Mouse (Mus musculus) ovary, postnatal 10 days (tissue): ENCODE data around the gene Sat1.
"Not testable (repeated sequence)": the region's sequence is repeated elsewhere in the genome, so short reads cannot be mapped to it uniquely, and the experiment has no call there.

Source experiments
- DNase-seq: peaks from one replicate; pipeline ENCODE4 v3.0.0; 2022; ENCODE audit warnings: low spot score

Gene Sat1

DNA sequence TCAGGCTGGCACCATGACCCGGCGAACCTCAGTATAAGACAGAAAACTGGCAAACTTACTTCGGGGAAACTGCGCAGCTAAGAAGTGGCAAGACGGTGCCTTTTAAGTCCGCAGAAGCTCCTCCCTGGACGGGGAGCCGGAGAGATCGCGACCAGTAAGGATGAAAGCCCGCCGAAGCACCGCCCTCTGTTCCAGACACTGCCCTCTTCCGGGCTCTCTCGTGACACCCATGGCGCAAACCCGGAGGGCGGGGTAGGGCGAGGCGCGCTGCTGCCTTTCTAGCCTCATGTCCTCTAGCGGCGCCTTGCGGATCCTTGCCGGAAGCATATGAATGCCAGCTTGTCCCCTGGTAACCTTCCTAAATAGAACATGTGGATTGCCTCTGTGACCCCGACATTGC is at the start of gene Sat1:
Gene Sat1 (minus strand): TSS at position 179 of the 400 bp plus-strand sequence.
- peak; percentile 42 for DNase-seq

DNA sequence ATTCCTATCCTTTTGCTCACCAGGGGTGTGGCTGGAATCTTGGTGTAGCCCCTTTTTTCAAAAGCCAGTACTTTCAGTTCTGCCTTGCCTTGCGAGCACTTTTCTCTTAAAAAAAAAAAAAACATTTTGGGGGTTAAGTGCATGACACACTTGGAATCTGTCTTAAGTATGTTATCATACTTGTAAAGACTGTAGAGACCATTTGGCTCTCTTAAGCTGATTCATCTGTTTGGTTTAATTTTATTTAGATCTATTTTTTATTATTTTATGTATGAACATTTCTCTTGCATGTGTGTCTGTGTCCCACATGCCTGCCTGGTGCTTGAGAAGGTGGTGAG is 46.6 kb upstream of the Sat1 start:
- no peak for DNase-seq

DNA sequence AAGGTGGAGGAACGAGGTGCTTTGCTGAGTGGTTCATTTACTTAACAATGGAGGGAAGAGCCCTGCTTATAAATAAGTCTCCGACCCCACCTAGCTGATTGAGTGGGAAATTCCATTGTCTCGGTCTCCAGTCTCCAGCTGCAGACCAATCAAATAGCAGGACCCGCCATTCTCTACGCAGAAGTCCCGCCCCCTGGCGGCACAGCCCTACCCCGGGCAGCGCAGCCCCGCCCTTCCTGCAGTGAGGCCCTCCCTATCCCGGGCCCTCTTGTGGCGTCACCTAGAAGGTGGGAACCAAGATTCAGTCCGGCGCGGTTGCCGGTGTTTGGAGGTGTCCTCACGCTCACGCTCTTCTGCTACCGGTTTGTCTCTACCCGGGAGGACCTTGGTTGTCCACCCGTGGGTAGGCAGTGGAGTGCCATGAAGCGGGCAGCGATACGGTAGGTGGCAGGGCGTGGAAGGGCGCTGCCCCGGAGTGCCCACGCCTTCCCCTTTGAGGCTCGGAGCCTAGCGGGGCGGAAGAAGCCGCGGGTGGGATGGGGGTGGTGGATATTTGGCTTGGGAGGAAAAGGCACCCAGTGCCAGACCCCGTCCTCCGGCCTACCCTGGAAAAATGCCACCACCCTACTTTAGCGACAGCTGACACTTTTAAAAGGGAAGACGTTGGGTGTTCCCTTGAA is 46.1 kb upstream of the Sat1 start, which contains the start of gene Acot9:
Gene Acot9 (plus strand): TSS at position 209 of the 680 bp plus-strand sequence.
- peak; percentile 17 for DNase-seq

DNA sequence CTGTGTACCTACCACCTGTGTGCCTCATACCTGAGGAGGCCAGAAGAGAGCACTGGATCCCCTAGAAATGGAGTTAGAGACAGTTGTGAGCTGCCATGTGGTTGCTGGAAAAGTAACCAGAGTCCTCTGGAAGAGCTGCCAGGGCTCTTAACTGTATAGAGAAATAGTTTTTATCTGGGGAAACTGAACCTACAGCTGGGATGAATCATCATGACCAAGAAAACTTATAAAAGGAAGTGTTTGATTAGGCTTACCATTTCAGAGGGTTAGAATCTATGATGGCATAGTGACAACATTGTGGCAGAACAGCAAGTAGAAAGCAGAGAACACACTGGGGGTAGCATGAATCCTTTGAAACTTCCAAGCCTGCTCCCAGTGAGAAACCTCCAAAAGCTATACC is 40.6 kb upstream of the Sat1 start:
- no peak for DNase-seq

DNA sequence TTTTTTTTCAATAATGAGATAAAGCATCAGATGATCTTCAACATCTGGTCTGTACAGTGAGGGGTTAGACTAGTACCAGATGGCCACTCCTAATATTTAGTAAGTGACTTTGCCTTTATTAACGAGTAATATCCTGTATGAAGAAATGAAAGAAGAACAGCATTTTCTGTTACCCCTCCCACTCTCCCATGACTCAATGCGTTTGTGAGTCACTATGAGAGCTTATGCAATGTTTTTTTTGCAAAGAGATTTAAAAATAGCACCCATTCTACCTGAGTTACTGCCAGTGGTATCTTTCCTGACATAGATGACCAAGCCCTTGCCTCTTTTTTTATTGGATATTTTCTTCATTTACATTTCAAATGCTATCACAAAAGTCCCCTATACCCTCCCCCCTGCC is 2.0 kb upstream of the Sat1 start:
- no peak for DNase-seq

DNA sequence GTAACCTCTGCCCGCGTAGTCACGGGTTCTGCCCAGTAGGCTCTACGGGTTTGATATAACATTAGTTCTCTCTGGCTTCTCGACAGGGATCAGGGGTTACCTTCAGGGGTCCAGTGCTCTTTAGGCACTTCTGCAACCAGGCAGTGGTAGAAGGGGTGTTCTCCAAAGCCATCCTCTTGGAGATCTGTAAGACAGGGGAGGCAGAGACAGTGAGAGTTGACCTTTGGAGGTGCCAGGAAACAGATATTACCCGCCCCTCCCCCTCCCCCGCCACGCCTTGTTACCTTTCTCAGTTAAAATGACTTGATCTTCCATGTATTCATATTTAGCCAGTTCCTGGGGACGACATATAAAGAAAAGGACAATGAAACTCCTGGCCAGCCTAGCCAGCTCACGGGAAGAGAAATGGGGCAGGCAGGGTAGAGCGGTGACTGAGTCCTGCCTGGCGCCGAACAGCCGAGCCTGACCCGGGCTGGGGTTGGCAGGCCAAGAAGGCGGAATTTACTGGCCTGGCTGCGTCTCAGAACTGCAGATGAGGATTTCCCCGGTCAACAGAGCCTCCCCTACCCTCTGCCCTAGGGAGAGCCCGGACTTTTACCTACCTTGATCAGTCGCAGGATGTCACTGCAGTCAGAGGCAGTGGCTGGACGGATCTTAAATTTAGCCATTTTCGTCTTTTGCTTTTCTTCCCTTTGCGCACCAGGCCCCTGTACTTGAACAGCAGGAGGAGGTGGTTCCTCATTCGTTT is 574 bp downstream of the Sat1 start:
- no peak for DNase-seq

DNA sequence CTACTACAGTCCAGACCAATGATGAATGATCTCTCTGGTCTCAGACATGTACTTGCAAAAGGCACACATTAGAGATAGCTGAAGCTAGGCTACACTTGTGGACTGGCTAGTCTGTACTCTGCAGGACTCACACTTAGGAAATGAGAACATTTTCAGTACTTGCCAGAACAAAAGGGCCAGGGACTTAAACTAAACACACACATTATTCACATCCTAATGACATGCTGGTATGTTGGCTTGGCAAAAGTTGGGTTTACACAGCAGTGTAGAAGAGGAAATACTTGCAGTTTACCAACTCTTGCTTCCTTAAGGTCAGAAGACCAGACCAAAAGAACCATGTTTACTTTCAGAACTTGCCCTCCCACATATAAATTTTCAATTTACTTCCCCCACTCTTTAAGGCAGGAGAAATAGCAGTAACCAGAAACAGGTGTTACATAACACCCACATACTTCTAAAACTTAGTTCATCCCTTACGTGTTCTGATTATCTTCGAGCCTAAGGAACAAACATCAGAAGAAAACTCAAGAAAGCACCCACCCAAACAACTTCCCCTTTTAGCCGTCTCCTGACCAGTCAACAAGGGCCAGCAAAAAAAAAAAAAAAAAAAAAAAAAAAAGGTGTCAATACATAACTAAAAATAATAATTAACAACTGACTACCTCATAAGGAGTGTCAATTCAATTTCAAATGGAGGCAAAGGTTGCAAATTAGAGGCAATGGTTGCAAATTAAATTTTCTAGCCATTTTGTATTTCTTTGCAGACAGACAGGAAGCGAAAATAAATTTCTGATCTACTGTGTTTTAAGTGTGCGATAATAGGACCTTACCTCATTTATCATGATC is 1.7 kb downstream of the Sat1 start:
- DNase-seq = no peak

DNA sequence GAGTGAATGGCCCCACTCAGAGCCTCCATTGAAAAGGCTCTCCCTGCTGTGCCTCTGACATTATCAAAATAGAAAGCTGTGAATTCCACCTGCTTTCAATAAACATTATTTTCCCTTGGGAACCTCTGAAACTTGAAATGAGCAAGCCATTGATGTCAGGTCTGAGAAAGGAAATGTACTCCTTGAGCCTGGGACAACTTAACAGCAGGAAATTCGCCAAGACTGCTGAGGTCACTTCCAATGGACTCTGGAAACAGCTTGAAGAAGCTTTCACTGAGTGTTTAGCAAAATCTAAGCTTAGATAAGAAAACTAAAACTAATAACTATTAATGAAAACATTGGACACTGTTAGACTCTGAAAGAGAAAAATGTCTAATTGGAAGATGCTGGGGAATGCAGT is 7.6 kb downstream of the Sat1 start:
- no peak for DNase-seq

DNA sequence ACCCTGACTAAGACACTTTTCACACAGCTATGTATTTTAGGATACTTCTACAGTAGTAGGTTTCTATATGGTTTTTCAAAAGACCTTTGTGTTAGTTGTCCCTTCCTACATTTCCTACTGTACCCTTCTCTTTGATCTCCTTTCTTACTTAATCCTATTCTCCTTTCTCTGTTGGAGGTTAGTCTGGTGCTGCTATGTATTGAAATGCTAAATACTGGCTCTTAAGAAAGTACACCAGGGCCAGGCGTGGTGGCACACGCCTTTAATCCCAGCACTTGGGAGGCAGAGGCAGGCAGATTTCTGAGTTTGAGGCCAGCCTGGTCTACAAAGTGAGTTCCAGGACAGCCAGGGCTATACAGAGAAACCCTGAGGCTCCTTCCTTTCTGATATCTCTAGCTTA is 10.8 kb downstream of the Sat1 start:
- DNase-seq = not testable (repeated sequence)

DNA sequence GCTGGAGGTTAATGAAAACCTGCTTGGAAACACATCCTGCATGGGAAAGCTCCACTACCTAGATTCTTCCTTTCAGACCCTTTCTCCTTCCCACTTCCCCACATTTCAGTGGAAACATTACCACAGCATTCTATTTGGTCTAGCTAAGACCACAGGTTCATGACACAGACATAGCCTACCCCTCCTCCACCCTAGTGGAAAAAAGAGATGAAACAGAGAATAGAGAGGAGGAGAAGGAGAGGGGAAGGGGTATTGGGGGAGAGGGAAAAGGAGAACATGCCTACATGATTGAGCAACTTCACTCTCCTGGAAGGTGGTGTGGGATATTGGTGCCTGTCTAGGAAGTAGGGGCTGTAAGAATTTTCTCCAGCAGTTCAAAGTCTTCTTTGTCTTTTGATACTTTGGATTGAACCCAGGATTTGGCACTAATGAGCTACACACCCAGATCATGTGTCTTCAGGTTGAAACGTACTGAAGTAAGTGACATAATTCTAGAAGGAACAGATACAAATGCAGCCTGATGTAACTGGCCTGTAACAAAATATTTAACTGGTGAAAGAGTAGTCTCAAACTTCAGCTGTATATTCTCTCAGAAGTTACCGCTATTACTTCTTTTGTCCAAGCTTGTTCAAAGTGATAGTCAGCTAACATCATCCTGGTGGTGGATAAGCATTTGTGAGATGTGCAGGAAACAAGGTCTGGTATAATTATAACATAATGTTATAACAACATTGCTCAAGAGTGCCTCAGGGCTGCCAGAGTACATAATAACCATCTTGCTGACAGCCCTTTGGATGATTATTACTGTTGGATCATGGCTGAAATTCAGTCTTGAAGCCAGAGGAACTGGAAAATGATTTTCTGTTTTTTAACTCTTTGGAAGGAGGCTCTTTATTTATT is 13.6 kb downstream of the Sat1 start:
- DNase-seq = no peak

DNA sequence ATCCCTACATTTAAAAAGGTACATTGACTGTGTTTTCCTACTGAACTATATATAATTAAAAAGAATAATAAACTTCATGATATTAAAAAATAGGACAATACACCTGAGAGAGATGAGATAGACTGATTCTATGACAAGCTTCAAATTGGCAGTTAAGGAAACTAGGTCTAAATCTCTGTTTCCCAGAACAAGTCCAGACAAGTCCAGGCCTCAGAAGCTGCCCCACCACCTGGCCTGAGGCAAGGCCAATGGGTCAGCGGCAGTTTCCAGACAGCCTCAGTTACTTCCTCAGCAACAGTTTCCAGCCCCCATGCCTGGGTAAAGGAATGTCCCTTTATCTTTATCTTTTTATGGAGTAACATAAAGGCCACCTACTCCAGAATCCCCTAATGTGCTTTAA is 14.4 kb downstream of the Sat1 start:
- no peak for DNase-seq

DNA sequence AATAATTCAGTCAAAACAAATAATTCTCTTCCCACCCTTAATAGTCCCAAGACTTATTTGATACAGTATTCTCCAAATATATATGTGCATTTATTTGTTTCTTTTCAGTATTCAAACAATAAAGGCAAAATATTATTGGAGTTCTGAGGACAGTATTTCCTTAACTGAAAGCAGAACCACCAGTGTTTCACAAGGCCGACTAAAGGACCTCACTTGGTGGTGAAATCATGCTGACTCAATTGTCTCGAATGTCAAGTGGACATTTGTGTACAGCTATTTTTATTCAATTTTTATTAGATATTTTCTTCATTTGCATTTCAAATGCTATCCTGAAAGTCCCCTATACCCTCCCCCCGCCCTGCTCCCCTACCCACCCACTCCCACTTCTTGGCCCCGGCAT is 21.3 kb downstream of the Sat1 start:
- no peak for DNase-seq

DNA sequence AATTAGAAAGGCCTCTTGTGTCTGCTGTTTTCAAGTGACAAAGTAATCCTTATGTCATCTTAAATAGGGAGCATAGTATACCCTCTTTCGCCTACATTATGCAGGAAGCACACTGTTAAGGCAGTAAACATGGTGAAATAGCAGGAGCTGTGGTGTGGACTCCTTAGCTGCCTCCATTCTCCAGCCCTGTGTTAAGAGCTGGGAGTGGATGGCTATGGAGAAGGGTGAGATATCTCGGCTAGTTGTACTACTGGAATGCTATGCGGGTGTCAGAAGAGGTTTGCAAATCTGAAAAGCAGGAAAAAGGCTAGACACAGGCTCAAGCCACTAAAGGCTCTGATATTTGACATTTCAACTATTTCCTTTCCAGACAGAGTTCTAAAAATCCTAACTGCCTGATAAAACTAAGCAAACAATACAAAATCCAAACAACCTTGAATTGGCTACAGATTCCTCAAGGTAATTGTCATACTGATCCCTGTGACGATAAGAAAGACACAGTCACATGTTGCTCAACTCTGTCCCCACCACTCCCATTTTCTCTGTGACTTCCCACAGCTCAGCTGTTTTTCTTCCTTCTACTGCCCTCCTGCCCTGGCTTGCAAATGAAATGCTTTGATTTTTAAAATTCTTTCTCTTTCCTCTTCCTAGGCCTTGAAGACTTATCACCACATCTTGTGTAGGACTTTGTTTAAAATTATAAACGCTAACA is 22.4 kb downstream of the Sat1 start:
- DNase-seq = no peak

DNA sequence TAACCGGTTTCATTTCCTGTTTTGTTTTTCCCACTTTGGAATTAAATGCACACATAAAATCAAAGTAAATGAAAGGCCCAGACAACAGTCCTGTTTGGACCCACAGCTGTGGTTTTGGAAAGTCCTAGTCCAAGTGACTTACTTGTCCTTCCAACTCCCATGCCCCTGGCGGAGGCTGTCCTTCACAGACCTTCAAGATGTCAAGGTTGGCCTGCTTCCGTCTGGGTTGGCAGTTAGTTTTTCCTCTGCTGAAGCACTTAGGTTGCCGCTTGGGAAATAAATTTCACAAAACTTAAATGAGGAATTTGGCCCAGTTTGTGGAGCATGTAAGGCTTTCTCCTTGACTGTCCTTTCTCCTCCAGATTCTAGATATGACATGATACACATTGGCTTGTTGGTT is 24.3 kb downstream of the Sat1 start:
- DNase-seq = no peak

DNA sequence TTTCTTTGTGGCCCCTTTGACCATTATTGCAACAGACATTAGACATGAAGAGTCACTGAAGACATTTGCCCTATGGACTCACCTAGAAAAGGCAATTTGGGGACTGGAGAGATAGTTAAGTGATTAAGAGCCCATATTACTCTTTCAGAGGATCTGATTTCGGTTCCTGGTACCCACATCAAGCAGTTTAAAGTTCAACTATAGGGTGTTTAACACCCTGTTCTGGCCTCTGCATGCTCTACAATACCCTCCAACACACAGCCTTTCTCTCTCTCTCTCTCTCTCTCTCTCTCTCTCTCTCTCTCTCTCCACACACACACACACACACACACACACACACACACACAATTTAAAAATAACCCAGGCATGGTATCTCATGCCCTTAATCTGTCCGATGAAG is 38.6 kb downstream of the Sat1 start:
- no peak for DNase-seq

DNA sequence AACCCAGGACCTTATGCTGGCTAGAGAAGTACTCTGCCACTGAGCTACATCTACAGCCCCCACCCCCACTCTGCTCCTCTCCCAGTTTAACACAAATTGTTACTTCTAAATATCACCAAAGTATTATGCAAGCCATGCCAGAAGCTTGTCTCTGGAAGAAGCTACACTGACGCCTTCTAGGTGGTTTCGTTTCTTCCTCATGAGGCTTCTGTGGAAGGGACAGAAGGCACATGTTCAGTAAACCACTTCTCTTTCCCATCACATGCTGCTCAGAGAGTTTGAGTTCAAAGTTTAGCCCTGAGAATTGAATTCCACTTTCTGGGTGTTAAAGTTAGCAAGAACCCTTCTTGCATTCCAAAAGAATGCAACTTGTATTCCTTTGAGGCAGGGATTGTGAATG is 39.0 kb downstream of the Sat1 start:
- DNase-seq = no peak

DNA sequence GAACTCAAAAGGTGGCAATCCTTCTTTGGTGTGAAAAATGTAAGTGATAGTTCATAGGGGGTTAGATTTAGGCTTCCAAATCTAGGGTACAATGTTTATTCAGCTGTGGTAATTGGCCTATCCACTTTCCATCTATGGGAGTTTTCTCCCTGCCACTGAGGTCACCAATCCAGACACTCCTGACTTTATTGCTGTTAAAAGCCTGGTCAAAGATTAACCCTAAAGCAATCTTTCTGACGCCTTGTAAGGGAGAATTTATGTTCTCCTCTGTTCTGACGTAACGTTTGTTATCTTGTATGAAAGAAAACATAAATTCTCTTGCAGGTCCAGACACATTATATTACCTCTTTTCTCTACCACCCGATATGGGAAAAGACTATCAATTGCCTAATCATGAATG is 40.7 kb downstream of the Sat1 start:
- no peak for DNase-seq

DNA sequence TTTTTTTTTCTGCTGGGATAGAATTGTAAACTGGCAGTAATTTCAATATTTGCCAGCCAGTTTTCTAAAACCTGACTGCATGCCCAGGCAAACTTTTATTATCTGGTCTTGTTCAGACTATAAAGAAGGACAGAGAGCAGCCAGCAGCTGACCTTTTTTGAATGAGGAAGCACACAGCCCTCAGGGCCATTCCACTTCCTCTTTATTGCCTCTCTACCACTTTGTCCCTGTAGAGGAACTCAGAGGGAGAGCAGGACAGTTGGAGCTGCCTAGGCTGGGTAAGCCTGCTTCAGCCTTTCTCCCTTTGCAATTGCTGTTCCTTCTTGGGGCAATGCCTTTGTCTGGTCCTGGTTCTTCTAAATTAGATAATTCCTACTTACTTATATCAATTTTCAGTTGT is 43.9 kb downstream of the Sat1 start:
- no peak for DNase-seq

DNA sequence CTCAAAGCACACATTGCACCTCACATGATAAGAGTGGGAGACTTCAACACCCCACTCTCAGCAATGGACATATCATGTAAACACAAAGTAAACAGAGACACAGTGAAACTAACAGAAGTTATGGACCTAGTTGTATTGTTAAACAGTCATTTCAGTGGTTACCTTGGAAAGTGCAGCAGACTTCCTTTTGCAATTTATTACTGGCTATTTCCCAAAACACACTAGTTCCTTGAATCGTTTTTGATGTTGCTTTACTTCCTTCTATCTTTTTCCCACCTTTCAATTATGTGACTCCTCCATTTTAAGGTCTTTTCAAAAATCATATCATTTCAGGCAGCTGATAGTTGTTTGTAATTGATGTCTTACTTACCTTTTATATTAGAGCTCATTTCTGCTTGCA is 44.5 kb downstream of the Sat1 start:
- DNase-seq = no peak

DNA sequence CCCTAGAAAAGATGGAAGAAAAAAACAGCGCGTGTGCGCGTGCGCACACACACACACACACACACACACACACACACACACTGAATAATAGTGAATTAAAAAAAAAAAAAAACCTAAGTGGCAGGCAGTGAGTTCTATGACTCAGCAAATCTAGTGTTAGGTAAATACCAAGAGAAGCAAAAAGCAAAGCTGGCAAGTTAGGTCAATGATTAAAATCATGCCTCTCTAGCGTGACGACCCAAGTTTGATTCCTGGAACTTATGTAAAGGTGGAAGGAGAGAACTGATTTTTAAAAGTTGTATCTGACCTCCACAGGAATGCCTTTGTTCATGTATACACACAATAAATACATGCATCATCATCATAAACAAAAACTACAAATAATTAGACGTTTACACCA is 46.4 kb downstream of the Sat1 start:
- DNase-seq = no peak

DNA sequence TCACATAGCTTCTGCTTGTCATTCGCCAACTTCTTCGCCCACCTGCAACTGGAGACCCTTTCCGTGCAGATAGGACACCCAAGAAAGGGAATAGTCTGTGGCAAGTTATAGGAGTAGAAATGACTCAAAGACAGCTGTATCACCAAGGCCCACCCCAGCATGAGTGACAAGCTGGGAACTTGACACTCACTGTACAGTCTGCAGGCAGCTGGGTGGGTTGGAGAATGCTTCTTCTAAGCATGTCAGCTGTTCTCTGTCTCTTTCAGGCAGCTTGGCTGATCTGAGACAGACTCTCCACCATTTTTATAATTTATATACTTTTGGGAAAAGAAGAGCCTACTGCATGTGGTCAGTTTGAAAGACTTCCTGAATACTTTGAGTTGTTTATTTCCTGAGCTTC is 48.6 kb downstream of the Sat1 start:
- DNase-seq = no peak
